Mouse (Mus musculus) ES-CJ7 (cell line): ENCODE measurements around the gene Ubiad1.

Experiments used
- DNase-seq: peaks from one replicate; pipeline ENCODE4 v3.0.0; 2011; ENCODE audit warnings: low read depth, low spot score

Ubiad1 gene

DNA sequence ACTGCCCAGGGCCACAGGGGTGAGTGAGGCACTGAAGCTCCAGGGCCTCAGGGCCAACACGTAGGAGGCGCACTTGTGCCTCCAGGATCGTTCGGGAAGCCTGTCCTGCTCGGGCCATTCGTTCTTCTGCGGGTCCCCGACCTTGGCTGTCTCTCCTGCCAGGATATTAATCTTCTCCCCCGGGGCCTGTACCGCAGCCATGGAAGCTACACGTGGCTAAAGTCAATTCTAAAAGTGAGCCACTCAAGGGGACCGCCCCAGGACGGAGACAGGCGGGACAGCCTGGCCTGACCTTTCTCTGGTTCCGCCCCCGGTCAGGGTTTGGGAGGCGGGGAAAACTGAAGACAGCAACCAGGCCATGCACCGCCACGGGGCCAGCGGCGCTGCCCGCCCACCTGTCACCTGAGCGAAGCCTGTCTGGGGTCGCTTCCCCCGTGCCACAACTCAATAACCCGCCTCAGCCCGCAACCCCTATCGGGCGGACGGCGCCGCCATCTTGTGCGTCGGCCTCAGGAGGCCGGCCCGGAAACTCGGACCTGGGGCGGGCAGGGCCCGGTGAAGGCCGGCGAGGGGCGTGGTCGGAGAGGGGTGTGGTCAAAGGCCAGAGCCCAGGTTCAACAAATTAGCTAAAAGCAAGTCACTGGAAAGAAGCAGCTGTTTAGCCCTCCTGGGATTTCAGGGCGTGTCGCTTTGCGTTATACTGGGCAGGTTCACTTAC lies at the start of gene Ubiad1:
Gene Ubiad1, minus strand, starts transcription at position 522 of the 718 bp plus-strand sequence.
- peak; percentile 90 for DNase-seq

DNA sequence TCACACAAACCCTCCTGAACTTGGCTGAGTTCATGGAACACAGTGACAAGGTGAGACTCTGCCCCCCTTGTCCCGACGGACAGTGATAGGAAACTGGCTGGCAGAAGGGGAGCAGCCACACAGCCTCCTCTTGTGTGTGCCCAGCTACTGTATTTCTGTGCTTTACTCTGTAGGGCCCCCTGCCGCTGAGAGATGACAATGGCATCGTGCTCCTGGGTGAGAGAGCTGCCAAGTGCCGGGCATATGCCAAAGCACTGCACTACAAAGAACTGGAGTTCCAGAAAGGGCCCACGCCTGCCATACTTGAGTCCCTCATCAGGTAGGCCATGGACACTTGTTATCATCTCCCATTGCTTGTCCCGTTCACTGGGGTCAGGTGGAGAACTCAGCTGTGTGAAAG lies 46.9 kb upstream of the Ubiad1 start:
- no peak for DNase-seq

DNA sequence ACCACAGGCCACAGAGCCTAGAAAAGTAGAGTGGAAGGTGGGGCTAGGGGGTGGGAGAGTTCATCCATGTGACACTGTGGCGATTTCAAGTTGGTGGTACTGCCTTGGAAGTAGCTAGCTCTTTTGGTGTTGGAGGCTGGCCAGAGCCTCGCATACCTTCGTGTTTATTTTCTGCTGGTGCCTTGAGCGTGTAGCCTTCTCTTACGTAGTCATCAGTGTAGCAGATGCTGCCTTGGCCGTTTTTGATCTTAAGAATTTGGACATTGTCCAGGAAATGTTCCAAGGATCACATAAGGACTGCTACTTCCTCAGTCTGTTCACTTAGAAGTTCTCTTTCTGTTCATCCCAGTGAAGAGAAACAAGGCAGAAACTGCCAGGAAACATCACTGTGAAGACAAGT lies 45.9 kb upstream of the Ubiad1 start:
- no peak for DNase-seq

- DNase-seq, result no peak
Measured at GRCm38 (mm10) chr4:148487841-148488240, 43.3 kb upstream of the Ubiad1 start.

DNA sequence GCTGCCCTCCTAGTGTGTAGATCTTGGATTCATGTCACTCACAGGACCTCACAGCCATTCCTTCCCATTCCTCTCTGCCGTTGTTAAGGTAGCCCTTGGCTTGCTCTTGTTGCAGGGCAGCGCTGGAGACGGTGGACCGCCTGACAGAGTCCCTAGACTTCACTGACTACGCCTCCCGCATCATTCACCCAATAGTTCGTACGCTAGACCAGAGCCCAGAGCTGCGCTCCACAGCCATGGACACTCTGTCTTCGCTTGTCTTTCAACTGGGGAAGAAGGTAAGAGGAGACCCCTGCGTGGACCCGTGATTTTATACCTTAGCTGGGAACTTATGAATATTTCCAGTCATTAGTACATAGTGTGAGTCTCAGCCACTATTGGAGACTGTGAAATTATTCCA lies 39.9 kb upstream of the Ubiad1 start:
- DNase-seq, result no peak

DNA sequence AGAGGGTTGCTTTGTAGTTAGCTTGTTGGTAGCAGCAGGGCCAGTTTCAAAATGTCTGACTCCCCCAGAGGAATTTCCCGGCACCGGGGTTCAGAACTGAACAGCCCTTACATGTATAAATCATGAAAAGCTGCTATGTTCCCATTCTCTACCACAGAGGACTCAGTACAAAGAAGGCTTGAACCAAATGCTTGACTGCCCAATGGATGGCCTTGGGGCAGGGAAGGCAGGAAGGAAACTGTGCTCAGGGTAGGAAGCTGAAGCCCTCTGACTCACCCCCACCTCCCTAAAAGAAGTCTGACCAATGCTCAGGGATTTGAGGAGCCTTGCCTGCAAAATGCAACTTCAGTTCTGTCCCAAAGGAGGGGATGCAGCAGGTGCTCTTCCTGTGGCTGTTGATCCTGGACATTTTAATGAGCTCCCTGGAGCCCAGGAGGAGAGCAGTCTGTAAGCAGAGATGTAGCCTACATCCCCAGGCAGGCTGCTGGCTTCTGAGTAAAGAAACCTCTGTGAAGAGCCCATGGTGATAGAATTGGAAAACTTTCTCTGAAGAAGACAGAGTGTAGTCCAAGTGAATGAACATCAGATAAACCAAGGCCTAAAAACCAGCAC lies 37.1 kb upstream of the Ubiad1 start:
- DNase-seq, result no peak

DNA sequence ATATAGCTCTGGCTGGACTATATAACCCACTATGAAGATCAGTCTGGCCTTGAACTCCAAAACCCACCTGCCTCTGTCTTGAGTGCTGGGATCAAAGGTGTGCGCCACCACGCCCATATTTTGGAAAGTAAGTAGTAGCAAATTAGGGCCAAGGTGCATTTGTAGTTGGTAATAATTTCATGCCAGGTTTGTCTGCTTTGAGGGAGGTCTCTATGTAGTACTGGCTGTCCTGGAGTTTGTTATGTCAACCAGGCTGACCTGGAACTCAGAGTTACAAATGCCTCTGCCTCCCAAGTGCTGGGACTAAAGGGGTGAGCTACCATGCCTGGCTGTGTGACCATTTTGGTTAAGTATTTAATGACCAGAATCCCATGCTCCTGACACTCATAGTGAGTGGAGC lies 35.7 kb upstream of the Ubiad1 start:
- no peak for DNase-seq

GRCm38 (mm10) chr4:148473496-148473895 lies 28.9 kb upstream of the Ubiad1 start:
- no peak for DNase-seq

DNA sequence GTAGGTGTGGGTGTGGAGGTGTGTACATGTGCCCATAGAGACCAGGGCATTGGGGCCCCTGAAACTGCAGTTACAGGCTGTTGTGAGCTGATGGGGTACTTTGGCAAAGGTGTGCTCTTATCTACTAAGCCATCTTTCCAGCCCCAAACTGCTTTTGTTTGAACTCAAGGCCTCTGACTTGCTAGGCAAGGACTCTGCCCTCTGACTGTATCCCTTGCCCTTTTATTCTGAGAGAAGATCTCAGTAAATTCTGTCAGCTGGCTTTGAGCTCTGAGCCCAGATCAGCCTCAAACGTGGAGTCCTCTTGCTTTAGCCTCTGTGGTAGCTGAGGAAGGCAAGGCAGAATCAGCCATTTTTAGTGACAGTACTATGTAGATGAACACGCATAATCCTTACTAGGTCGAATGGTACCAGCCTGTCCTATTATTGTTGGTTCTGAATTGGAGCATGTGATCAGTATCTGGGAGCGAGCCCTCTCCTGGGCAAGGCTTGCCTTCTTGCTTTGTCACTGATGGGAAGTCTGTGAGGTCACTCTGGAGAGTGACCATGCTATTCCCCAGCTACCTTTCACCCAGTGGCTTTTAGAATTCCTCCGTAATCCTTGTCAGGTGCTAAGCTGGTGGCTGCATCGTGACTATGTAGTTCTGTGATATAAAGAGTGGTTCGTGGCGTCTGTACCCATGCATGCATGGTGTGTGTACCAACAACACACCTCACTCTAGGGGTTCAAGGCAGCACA lies 28.0 kb upstream of the Ubiad1 start:
- no peak for DNase-seq

GRCm38 (mm10) chr4:148471363-148471806 lies 26.8 kb upstream of the Ubiad1 start:
- no peak for DNase-seq

- DNase-seq, result no peak
Measured at GRCm38 (mm10) chr4:148469487-148470252, 25.1 kb upstream of the Ubiad1 start.

- DNase-seq, result no peak
Measured at GRCm38 (mm10) chr4:148468396-148468795, 23.8 kb upstream of the Ubiad1 start.

- DNase-seq, result no peak
Measured at GRCm38 (mm10) chr4:148466511-148467079, 22.0 kb upstream of the Ubiad1 start.

- no peak for DNase-seq
Measured at GRCm38 (mm10) chr4:148464869-148465268, 20.3 kb upstream of the Ubiad1 start.

- DNase-seq, result no peak
Measured at GRCm38 (mm10) chr4:148464301-148464700, 19.7 kb upstream of the Ubiad1 start.

- peak; percentile 55 for DNase-seq
Measured at GRCm38 (mm10) chr4:148463208-148463960, 18.8 kb upstream of the Ubiad1 start.

DNA sequence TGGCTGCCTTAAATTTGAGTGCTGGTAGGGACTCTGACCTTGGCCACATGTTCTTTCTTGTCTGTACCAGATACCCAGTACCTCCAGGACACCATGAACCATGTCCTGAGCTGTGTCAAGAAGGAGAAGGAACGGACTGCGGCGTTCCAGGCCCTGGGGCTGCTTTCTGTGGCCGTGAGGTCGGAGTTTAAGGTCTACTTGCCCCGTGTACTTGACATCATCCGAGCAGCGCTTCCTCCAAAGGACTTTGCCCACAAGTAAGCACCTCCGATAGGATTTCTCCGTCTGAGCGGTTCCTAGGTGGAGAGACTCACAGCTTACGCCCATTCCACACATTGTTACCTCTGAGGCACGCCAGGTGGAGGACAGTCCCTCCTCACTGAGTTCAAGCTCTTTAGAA lies 18.1 kb upstream of the Ubiad1 start:
- DNase-seq, result no peak

DNA sequence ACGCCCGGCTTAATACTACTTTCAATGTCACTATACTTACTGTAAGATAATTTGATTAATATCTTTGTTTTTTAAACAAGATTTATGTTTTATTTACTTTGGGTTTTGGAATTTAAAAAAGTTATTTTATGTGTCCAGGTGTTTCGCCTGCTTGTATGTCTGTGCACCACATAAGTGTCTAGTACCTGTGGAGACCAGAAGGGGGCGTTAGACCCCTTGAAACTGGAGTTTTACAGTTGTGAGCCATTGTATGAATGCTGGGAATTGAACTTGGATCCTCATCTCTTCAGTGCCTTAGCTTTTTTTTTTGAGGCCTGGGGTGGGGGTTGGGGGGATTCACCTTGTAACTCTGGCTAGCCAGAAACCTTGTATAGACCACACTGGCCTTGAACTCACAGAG lies 17.2 kb upstream of the Ubiad1 start:
- peak; percentile 55 for DNase-seq

- DNase-seq, result no peak
Measured at GRCm38 (mm10) chr4:148460656-148461284, 16.2 kb upstream of the Ubiad1 start.

DNA sequence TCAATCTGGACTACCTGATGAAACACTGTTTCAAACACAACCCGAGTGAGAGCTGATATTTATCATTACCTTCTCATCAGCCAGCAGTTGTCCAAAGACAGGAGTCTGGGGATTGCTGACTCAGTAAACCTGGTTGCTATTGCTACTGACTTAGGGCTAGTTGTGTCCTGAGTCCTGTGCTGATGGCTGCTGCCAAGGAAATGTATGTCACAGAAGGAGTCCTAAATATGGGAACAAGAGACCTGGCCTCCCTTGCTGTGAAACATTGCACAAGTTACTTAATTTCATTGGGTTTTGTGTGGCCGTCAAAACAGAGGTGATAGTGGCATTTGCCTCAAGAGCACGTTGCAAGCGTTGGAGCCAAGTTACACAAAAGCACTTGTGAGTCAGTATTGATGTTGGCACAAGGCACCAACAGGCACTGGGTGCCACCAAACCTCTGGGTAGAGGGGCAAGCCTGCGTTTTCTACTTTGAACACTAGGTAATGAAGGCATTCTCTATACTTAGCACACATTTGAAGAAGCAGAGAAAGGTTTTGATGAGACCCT lies 11.0 kb upstream of the Ubiad1 start:
- no peak for DNase-seq
